Comparison of ENCODE assay signal across 8 mouse cellular contexts in the genomic region with DNA sequence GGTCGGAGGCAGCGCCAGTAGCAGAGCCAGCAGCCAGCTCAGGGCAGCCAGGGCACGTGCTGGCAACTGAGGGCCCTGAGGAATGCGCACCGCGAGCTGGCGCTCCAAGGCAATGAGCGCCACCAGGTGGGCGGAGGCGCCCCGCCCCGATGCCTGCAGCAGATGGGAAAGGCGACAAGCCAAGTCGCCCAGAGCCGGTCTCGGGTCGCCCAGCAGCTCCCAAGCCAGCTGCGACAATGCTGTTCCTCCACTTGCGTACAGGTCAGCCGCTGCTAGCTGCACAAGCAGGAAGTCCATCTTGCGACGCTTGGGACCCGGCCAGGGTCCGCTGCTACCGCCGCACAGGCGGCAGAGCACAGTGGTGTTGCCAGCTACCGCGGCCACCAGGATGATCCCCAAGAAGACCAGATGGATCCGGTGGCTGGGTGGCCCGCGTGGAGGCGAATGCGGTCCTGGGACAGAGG. TPM values are rescaled to one million over a fixed set of nuclear protein-coding genes. Genes with fewer than 3 reads are reported as not detected.
DNase-seq lines count a peak whose midpoint lies in the region; ATAC-seq lines count a peak whose summit lies in the region.

No protein-coding gene starts in this region.

- under 1% methylated on average over 34 of the region's 34 CpGs for WGBS in hindbrain, embryonic 15.5 days

- H3K36me3 ChIP-seq in hindbrain, embryonic 15.5 days: no peaks in the 10 kb centered on the region

- H3K4me2 ChIP-seq in hindbrain, embryonic 15.5 days: peak overlapping the region; percentile 82

- DNase-seq in cerebellum, postnatal 4 days (ENCODE audit: low spot score in 2 of 2): peak; percentile 53 to 68
- DNase-seq in gastrocnemius, adult 18-20 months (ENCODE audit: low spot score): peak; percentile 39
- DNase-seq in left cerebral cortex, adult 18-20 months (ENCODE audit: low spot score in 2 of 2): peak; percentile 73 to 86
- peak; percentile 67 for DNase-seq in lung, postnatal 36 days
- peak; percentile 25 for DNase-seq in retina, adult 2 months (ENCODE audit: low read depth, low spot score)
- DNase-seq in thymus, postnatal 36 days: peak; percentile 56 to 63

- ATAC-seq in activated CD4-positive, CD25-positive, alpha-beta regulatory T cell, adult 4 months: peak; percentile 65
- peak; percentile 92 for ATAC-seq in hindbrain, embryonic 15.5 days (ENCODE audit: low FRiP score, low read depth)

- H3K27me3 ChIP-seq in hindbrain, embryonic 15.5 days: peaks cover 28% of the 10 kb centered on the region

- peaks cover 12% of the 10 kb centered on the region for H3K4me1 ChIP-seq in hindbrain, embryonic 15.5 days (replicated peaks)

- peak overlapping the region; percentile 54 for H3K9ac ChIP-seq in hindbrain, embryonic 15.5 days

- H3K27ac ChIP-seq in hindbrain, embryonic 15.5 days (replicated peaks): peak overlapping the region; percentile 51

- H3K9me3 ChIP-seq in hindbrain, embryonic 15.5 days: no peaks in the 10 kb centered on the region

- H3K4me3 ChIP-seq in hindbrain, embryonic 15.5 days: peak overlapping the region; percentile 54

RNA-seq across cellular contexts. Expression of gene Gpr150, which starts 0.5 kb away (rescaled TPM):
- not detected for polyA plus RNA-seq in activated CD4-positive, CD25-positive, alpha-beta regulatory T cell, adult 4 months (2017; shearing (Covaris generic))
- total RNA-seq in gastrocnemius, adult 18-20 months (2021): not detected
- polyA plus RNA-seq in hindbrain, embryonic 15.5 days (2015; fragmentation: Nextera tagmentation; extraction: Ambion mirVana): 3.3 and 3.4 TPM in 2 replicates
- total RNA-seq in left cerebral cortex, adult 18-20 months (2021): 1 to 10 TPM; 4.9 to 5.4 TPM

RNA-seq across cellular contexts. Expression of gene Rfesd, which starts 37.8 kb away (rescaled TPM):
- 10 to 100 TPM; 35.9 to 38.4 TPM for polyA plus RNA-seq in activated CD4-positive, CD25-positive, alpha-beta regulatory T cell, adult 4 months (2017; shearing (Covaris generic))
- total RNA-seq in gastrocnemius, adult 18-20 months (2021): 10 to 100 TPM; 22.3 to 22.7 TPM
- 17.2 and 18.5 TPM in 2 replicates for polyA plus RNA-seq in hindbrain, embryonic 15.5 days (2015; fragmentation: Nextera tagmentation; extraction: Ambion mirVana)
- 10 to 100 TPM; 18.5 to 19.0 TPM for total RNA-seq in left cerebral cortex, adult 18-20 months (2021)

RNA-seq across cellular contexts. Expression of gene Arsk, which starts 42.2 kb away (rescaled TPM):
- polyA plus RNA-seq in activated CD4-positive, CD25-positive, alpha-beta regulatory T cell, adult 4 months (2017; shearing (Covaris generic)): 1 to 10 TPM; 4.7 to 10.0 TPM
- 1 to 10 TPM; 3.7 to 4.8 TPM for total RNA-seq in gastrocnemius, adult 18-20 months (2021)
- polyA plus RNA-seq in hindbrain, embryonic 15.5 days (2015; fragmentation: Nextera tagmentation; extraction: Ambion mirVana): 3.4 and 4.6 TPM in 2 replicates
- total RNA-seq in left cerebral cortex, adult 18-20 months (2021): 1 to 10 TPM; 4.3 to 6.2 TPM

RNA-seq across cellular contexts. Expression of gene Ttc37, which starts 42.2 kb away (rescaled TPM):
- 10 to 100 TPM; 16.8 to 17.8 TPM for polyA plus RNA-seq in activated CD4-positive, CD25-positive, alpha-beta regulatory T cell, adult 4 months (2017; shearing (Covaris generic))
- total RNA-seq in gastrocnemius, adult 18-20 months (2021): 10 to 100 TPM; 12.1 to 12.8 TPM
- polyA plus RNA-seq in hindbrain, embryonic 15.5 days (2015; fragmentation: Nextera tagmentation; extraction: Ambion mirVana): 8.9 and 9.1 TPM in 2 replicates
- 10 to 100 TPM; 17.9 to 21.5 TPM for total RNA-seq in left cerebral cortex, adult 18-20 months (2021)

Comparison
In these comparisons a context has a peak if more than half of its experiments do, and no peak if none do; other contexts are left out.
1. Peak in every context shown above with its lines: DNase-seq, ATAC-seq, H3K4me3 ChIP-seq and H3K27ac ChIP-seq.
2. DNase-seq: peak in every context shown above with its lines; median percentile 80 in left cerebral cortex, adult 18-20 months; 67 in lung, postnatal 36 days; 60 in cerebellum, postnatal 4 days; 60 in thymus, postnatal 36 days; 39 in gastrocnemius, adult 18-20 months; 25 in retina, adult 2 months.
3. RNA of gene Gpr150, which starts 0.5 kb away (total RNA-seq): 4.9 to 5.4 TPM in left cerebral cortex, adult 18-20 months; not detected in gastrocnemius, adult 18-20 months; every median in the first group is over 4 times any median in the second.